Mouse (Mus musculus): ENCODE measurements at regions not wholly inside any gene's neighbourhood (a gene's known extent, or its start where the extent isn't known, plus 50 kb on each side); places are given as distances from the start of the nearest gene placed in this dataset.

GRCm38 (mm10) chr17:59429189-59429588 lies 416.0 kb upstream of the Nudt12 start:
- no peak for DNase-seq

GRCm38 (mm10) chr17:59421489-59421888 lies 408.3 kb upstream of the Nudt12 start:
- no peak for DNase-seq

- no peak for DNase-seq
Observed at GRCm38 (mm10) chr17:59409315-59409714, 396.1 kb upstream of the Nudt12 start.

- no peak for DNase-seq
Observed at GRCm38 (mm10) chr17:59404525-59404924, 391.4 kb upstream of the Nudt12 start.

GRCm38 (mm10) chr17:59397404-59397803 lies 384.2 kb upstream of the Nudt12 start:
- DNase-seq: no peak

- no peak for DNase-seq
Observed at GRCm38 (mm10) chr17:59383107-59383438, 369.9 kb upstream of the Nudt12 start.

- DNase-seq: no peak
Observed at GRCm38 (mm10) chr17:59382225-59383106, 369.3 kb upstream of the Nudt12 start.

GRCm38 (mm10) chr17:59373505-59374106 lies 360.4 kb upstream of the Nudt12 start:
- no peak for DNase-seq

- DNase-seq: no peak
Observed at GRCm38 (mm10) chr17:59369624-59370541, 356.7 kb upstream of the Nudt12 start.

- DNase-seq: no peak
Observed at GRCm38 (mm10) chr17:59365340-59365739, 352.2 kb upstream of the Nudt12 start.

- no peak for DNase-seq
Observed at GRCm38 (mm10) chr17:59362110-59362509, 348.9 kb upstream of the Nudt12 start.

GRCm38 (mm10) chr17:59361119-59361518 lies 347.9 kb upstream of the Nudt12 start:
- DNase-seq: no peak

- DNase-seq: no peak
Observed at GRCm38 (mm10) chr17:59359503-59359902, 346.3 kb upstream of the Nudt12 start.

GRCm38 (mm10) chr17:59345526-59345925 lies 332.4 kb upstream of the Nudt12 start:
- DNase-seq: no peak

GRCm38 (mm10) chr17:59297939-59298338 lies 284.8 kb upstream of the Nudt12 start:
- no peak for DNase-seq

- peak; percentile 2 for DNase-seq
Observed at GRCm38 (mm10) chr17:59281364-59281763, 268.2 kb upstream of the Nudt12 start.

- no peak for DNase-seq
Observed at GRCm38 (mm10) chr17:59279811-59280210, 266.6 kb upstream of the Nudt12 start.

- DNase-seq: no peak
Observed at GRCm38 (mm10) chr17:59269613-59270012, 256.4 kb upstream of the Nudt12 start.

- DNase-seq: no peak
Observed at GRCm38 (mm10) chr17:59249000-59249399, 235.8 kb upstream of the Nudt12 start.

GRCm38 (mm10) chr17:59232251-59232650 lies 219.1 kb upstream of the Nudt12 start:
- no peak for DNase-seq

All from layer of hippocampus, adult 9-11 months (tissue).